Mouse (Mus musculus): ENCODE measurements at regions not wholly inside any gene's neighbourhood (a gene's known extent, or its start where the extent isn't known, plus 50 kb on each side); places are given as distances from the start of the nearest gene placed in this dataset.

- Histone ChIP-seq H3K27me3 (ENCODE audit: control insufficient read depth, insufficient read depth, low read length) (no peaks in the 10 kb centered on the region), H3K9ac (ENCODE audit: low read depth, low read length) (no peak overlapping the region), H3K4me3 (ENCODE audit: low read depth, low read length) (no peak overlapping the region), H3K9me3 (ENCODE audit: control insufficient read depth, low read length) (no peaks in the 10 kb centered on the region), H3K36me3 (ENCODE audit: control insufficient read depth, insufficient read depth, low read length) (no peaks in the 10 kb centered on the region), H3K27ac (ENCODE audit: low read depth, low read length) (no peak overlapping the region), H3K4me1 (replicated peaks; ENCODE audit: control insufficient read depth, insufficient read depth, low read length) (no peaks in the 10 kb centered on the region), H3K4me2 (replicated peaks; ENCODE audit: low read depth, low read length) (no peak overlapping the region)
- DNase-seq (ENCODE audit: low spot score) (no peak), ATAC-seq (ENCODE audit: low FRiP score) (no peak)
- WGBS: 76% methylated on average over 2 of the region's 2 CpGs
Observed at GRCm38 (mm10) chr2:57868046-57868445, 129.6 kb upstream of the Galnt5 start.

GRCm38 (mm10) chr2:57900168-57900567 lies 97.5 kb upstream of the Galnt5 start:
- Histone ChIP-seq H3K27ac (ENCODE audit: low read depth, low read length) (no peak overlapping the region), H3K4me2 (replicated peaks; ENCODE audit: low read depth, low read length) (no peak overlapping the region), H3K36me3 (ENCODE audit: control insufficient read depth, insufficient read depth, low read length) (no peaks in the 10 kb centered on the region), H3K9ac (ENCODE audit: low read depth, low read length) (no peak overlapping the region), H3K9me3 (ENCODE audit: control insufficient read depth, low read length) (no peaks in the 10 kb centered on the region), H3K27me3 (ENCODE audit: control insufficient read depth, insufficient read depth, low read length) (no peaks in the 10 kb centered on the region), H3K4me1 (replicated peaks; ENCODE audit: control insufficient read depth, insufficient read depth, low read length) (no peaks in the 10 kb centered on the region), H3K4me3 (ENCODE audit: low read depth, low read length) (no peak overlapping the region)
- no peak for ATAC-seq (ENCODE audit: low FRiP score)
- no peak for DNase-seq (ENCODE audit: low spot score)
- WGBS: 89% methylated on average over 7 of the region's 7 CpGs

- no peaks in the 10 kb centered on the region for H3K4me1 ChIP-seq (replicated peaks; ENCODE audit: control insufficient read depth, insufficient read depth, low read length)
- ATAC-seq (ENCODE audit: low FRiP score): no peak
- H3K36me3 ChIP-seq (ENCODE audit: control insufficient read depth, insufficient read depth, low read length): no peaks in the 10 kb centered on the region
- no peak overlapping the region for H3K4me3 ChIP-seq (ENCODE audit: low read depth, low read length)
- 86% methylated on average over 9 of the region's 9 CpGs for WGBS
- H3K9ac ChIP-seq (ENCODE audit: low read depth, low read length): no peak overlapping the region
- no peak overlapping the region for H3K4me2 ChIP-seq (replicated peaks; ENCODE audit: low read depth, low read length)
- H3K9me3 ChIP-seq (ENCODE audit: control insufficient read depth, low read length): no peaks in the 10 kb centered on the region
- no peak overlapping the region for H3K27ac ChIP-seq (ENCODE audit: low read depth, low read length)
- DNase-seq (ENCODE audit: low spot score): no peak
- H3K27me3 ChIP-seq (ENCODE audit: control insufficient read depth, insufficient read depth, low read length): no peaks in the 10 kb centered on the region
Observed at GRCm38 (mm10) chr2:57900580-57901247, 97.0 kb upstream of the Galnt5 start.

GRCm38 (mm10) chr2:57905184-57905583 lies 92.5 kb upstream of the Galnt5 start:
- no peak overlapping the region for H3K4me3 ChIP-seq (ENCODE audit: low read depth, low read length)
- WGBS: 97% methylated on average over 2 of the region's 2 CpGs
- H3K27me3 ChIP-seq (ENCODE audit: control insufficient read depth, insufficient read depth, low read length): no peaks in the 10 kb centered on the region
- no peak overlapping the region for H3K4me2 ChIP-seq (replicated peaks; ENCODE audit: low read depth, low read length)
- H3K27ac ChIP-seq (ENCODE audit: low read depth, low read length): no peak overlapping the region
- no peak overlapping the region for H3K9ac ChIP-seq (ENCODE audit: low read depth, low read length)
- no peaks in the 10 kb centered on the region for H3K4me1 ChIP-seq (replicated peaks; ENCODE audit: control insufficient read depth, insufficient read depth, low read length)
- no peak for DNase-seq (ENCODE audit: low spot score)
- no peak for ATAC-seq (ENCODE audit: low FRiP score)
- no peaks in the 10 kb centered on the region for H3K36me3 ChIP-seq (ENCODE audit: control insufficient read depth, insufficient read depth, low read length)
- no peaks in the 10 kb centered on the region for H3K9me3 ChIP-seq (ENCODE audit: control insufficient read depth, low read length)

GRCm38 (mm10) chr2:57906939-57907338 lies 90.7 kb upstream of the Galnt5 start:
- H3K9me3 ChIP-seq (ENCODE audit: control insufficient read depth, low read length): no peaks in the 10 kb centered on the region
- WGBS: 95% methylated on average over 5 of the region's 5 CpGs
- no peaks in the 10 kb centered on the region for H3K36me3 ChIP-seq (ENCODE audit: control insufficient read depth, insufficient read depth, low read length)
- H3K9ac ChIP-seq (ENCODE audit: low read depth, low read length): no peak overlapping the region
- no peak overlapping the region for H3K4me3 ChIP-seq (ENCODE audit: low read depth, low read length)
- H3K4me2 ChIP-seq (replicated peaks; ENCODE audit: low read depth, low read length): no peak overlapping the region
- no peaks in the 10 kb centered on the region for H3K27me3 ChIP-seq (ENCODE audit: control insufficient read depth, insufficient read depth, low read length)
- ATAC-seq (ENCODE audit: low FRiP score): no peak
- H3K27ac ChIP-seq (ENCODE audit: low read depth, low read length): no peak overlapping the region
- no peaks in the 10 kb centered on the region for H3K4me1 ChIP-seq (replicated peaks; ENCODE audit: control insufficient read depth, insufficient read depth, low read length)
- DNase-seq (ENCODE audit: low spot score): no peak

GRCm38 (mm10) chr2:57909706-57910105 lies 88.0 kb upstream of the Galnt5 start:
- H3K27me3 ChIP-seq (ENCODE audit: control insufficient read depth, insufficient read depth, low read length): no peaks in the 10 kb centered on the region
- no peaks in the 10 kb centered on the region for H3K4me1 ChIP-seq (replicated peaks; ENCODE audit: control insufficient read depth, insufficient read depth, low read length)
- no peak overlapping the region for H3K27ac ChIP-seq (ENCODE audit: low read depth, low read length)
- no peaks in the 10 kb centered on the region for H3K9me3 ChIP-seq (ENCODE audit: control insufficient read depth, low read length)
- no peak overlapping the region for H3K4me2 ChIP-seq (replicated peaks; ENCODE audit: low read depth, low read length)
- DNase-seq (ENCODE audit: low spot score): no peak
- 90% methylated on average over 4 of the region's 4 CpGs for WGBS
- H3K9ac ChIP-seq (ENCODE audit: low read depth, low read length): no peak overlapping the region
- H3K4me3 ChIP-seq (ENCODE audit: low read depth, low read length): no peak overlapping the region
- no peaks in the 10 kb centered on the region for H3K36me3 ChIP-seq (ENCODE audit: control insufficient read depth, insufficient read depth, low read length)
- no peak for ATAC-seq (ENCODE audit: low FRiP score)

GRCm38 (mm10) chr2:57916375-57917023 lies 81.2 kb upstream of the Galnt5 start:
- Histone ChIP-seq H3K4me3 (ENCODE audit: low read depth, low read length) (no peak overlapping the region), H3K9me3 (ENCODE audit: control insufficient read depth, low read length) (no peaks in the 10 kb centered on the region), H3K4me2 (replicated peaks; ENCODE audit: low read depth, low read length) (no peak overlapping the region), H3K4me1 (replicated peaks; ENCODE audit: control insufficient read depth, insufficient read depth, low read length) (no peaks in the 10 kb centered on the region), H3K9ac (ENCODE audit: low read depth, low read length) (no peak overlapping the region), H3K27ac (ENCODE audit: low read depth, low read length) (no peak overlapping the region), H3K36me3 (ENCODE audit: control insufficient read depth, insufficient read depth, low read length) (no peaks in the 10 kb centered on the region), H3K27me3 (ENCODE audit: control insufficient read depth, insufficient read depth, low read length) (no peaks in the 10 kb centered on the region)
- 85% methylated on average over 15 of the region's 15 CpGs for WGBS
- ATAC-seq (ENCODE audit: low FRiP score) (no peak), DNase-seq (ENCODE audit: low spot score) (no peak)

- H3K27me3 ChIP-seq (ENCODE audit: control insufficient read depth, insufficient read depth, low read length): no peaks in the 10 kb centered on the region
- no peak overlapping the region for H3K4me2 ChIP-seq (replicated peaks; ENCODE audit: low read depth, low read length)
- no peaks in the 10 kb centered on the region for H3K9me3 ChIP-seq (ENCODE audit: control insufficient read depth, low read length)
- no peak overlapping the region for H3K27ac ChIP-seq (ENCODE audit: low read depth, low read length)
- H3K4me3 ChIP-seq (ENCODE audit: low read depth, low read length): no peak overlapping the region
- 94% methylated on average over 6 of the region's 6 CpGs for WGBS
- no peaks in the 10 kb centered on the region for H3K36me3 ChIP-seq (ENCODE audit: control insufficient read depth, insufficient read depth, low read length)
- no peaks in the 10 kb centered on the region for H3K4me1 ChIP-seq (replicated peaks; ENCODE audit: control insufficient read depth, insufficient read depth, low read length)
- H3K9ac ChIP-seq (ENCODE audit: low read depth, low read length): no peak overlapping the region
- no peak for DNase-seq (ENCODE audit: low spot score)
- no peak for ATAC-seq (ENCODE audit: low FRiP score)
Observed at GRCm38 (mm10) chr2:57917721-57918120, 80.0 kb upstream of the Galnt5 start.

- no peak overlapping the region for H3K9ac ChIP-seq (ENCODE audit: low read depth, low read length)
- H3K36me3 ChIP-seq (ENCODE audit: control insufficient read depth, insufficient read depth, low read length): no peaks in the 10 kb centered on the region
- no peak overlapping the region for H3K4me3 ChIP-seq (ENCODE audit: low read depth, low read length)
- H3K27ac ChIP-seq (ENCODE audit: low read depth, low read length): no peak overlapping the region
- no peaks in the 10 kb centered on the region for H3K27me3 ChIP-seq (ENCODE audit: control insufficient read depth, insufficient read depth, low read length)
- ATAC-seq (ENCODE audit: low FRiP score): no peak; the same call in 1 of the 2 replicates
- no peaks in the 10 kb centered on the region for H3K9me3 ChIP-seq (ENCODE audit: control insufficient read depth, low read length)
- no peak overlapping the region for H3K4me2 ChIP-seq (replicated peaks; ENCODE audit: low read depth, low read length)
- H3K4me1 ChIP-seq (replicated peaks; ENCODE audit: control insufficient read depth, insufficient read depth, low read length): no peaks in the 10 kb centered on the region
- WGBS: 52% methylated on average over 14 of the region's 14 CpGs
- peak; percentile 79 for DNase-seq (ENCODE audit: low spot score)
Observed at GRCm38 (mm10) chr2:57919102-57919731, 78.5 kb upstream of the Galnt5 start.
